In the genomic region with DNA sequence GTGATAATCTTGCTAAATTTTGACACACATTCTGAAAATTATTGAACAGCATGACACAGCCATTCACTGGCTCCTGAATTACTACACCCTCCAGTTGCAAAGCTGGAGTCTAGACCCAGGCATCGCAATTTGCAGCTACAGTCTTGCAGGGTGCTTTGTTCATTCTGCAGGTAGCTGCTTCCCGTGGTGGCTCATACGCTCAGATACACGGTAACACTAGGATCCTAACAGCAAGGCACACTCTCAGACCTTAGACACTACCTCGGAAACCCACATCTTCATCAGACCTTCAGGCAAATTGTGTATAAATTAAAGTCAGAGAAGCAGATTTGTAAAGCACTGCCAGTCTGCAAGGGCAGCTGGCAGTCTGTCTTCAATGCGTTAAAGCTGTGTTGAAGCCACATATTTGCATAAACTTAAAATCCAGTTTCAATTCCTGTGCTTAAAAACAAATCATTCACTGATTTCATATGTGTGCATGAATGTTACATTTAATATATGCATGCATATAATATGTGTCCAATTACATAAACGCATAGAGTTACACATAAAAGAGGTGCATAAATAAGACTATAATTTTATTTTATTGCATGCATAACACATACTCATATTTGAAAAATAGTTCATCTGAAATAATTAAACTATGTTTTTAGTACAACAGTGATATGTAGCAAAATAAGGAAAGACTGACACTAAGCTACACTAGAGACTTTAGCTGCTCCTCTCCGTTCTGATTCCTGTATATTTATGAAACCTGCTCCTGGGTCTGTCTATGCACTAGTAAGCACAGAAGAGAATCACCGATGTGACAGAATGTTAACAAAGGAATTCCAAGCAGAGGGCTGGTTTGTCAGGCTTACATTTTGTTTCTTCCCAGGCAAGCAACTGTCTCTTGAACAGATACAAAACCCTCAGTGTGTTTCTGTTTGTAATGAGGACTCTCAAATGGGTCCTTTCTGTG, we compare ENCODE assay signal across 19 mouse cellular contexts.
DNase-seq lines count a peak whose midpoint lies in the region; ATAC-seq and TF ChIP-seq lines count a peak whose summit lies in the region.
"Had no signal": no experiment of that assay in that cellular context is flagged by ENCODE, and none has a peak within 500 bp of the region (broad histone marks: within the 10 kb centered on the region; RNA-seq: fewer than 3 reads in every experiment).

No protein-coding gene starts in this region.

- peak; percentile 51; the same call in 1 of the 2 replicates for ATAC-seq in hindbrain, embryonic 15.5 days (ENCODE audit: low FRiP score, low read depth)
- ATAC-seq in hindbrain, embryonic 12.5 days (ENCODE audit: low FRiP score) = no peak
- ATAC-seq in forebrain, embryonic 13.5 days = peak; percentile 80
- ATAC-seq in hindbrain, postnatal 0 days = no peak
- peak; percentile 56 for ATAC-seq in neural tube, embryonic 14.5 days (ENCODE audit: low read depth)
- ATAC-seq: intestine, embryonic 16.5 days; liver, embryonic 12.5 days had no signal

- no peak for TF ChIP-seq POLR2A in cerebellum, adult 2 months (IDR thresholded peaks at IDR 0.05; ENCODE audit: borderline replicate concordance, insufficient read depth, low read length)

- DNase-seq in hindbrain, postnatal 0 days (ENCODE audit: low spot score) = peak; percentile 9
- no peak for DNase-seq in cerebellum, adult 2 months
- DNase-seq in layer of hippocampus, adult 9-10 months (ENCODE audit: low spot score) = no peak
- DNase-seq: cerebellum, adult 8-10 months; gastrocnemius, postnatal 14 days; heart, postnatal 4 days; lung, embryonic 14.5 days; thymus, adult 2 months had no signal

- H3K9me3 ChIP-seq in hindbrain, embryonic 15.5 days = no peaks in the 10 kb centered on the region
- no peaks in the 10 kb centered on the region for H3K9me3 ChIP-seq in hindbrain, embryonic 12.5 days (replicated peaks)
- H3K9me3 ChIP-seq in forebrain, embryonic 13.5 days (replicated peaks) = no peaks in the 10 kb centered on the region
- no peaks in the 10 kb centered on the region for H3K9me3 ChIP-seq in hindbrain, postnatal 0 days (ENCODE audit: low read length)
- H3K9me3 ChIP-seq in neural tube, embryonic 14.5 days (ENCODE audit: control insufficient read depth, low read length) = no peaks in the 10 kb centered on the region
- H3K9me3 ChIP-seq: heart, embryonic 15.5 days; limb, embryonic 12.5 days; liver, embryonic 12.5 days; neural tube, embryonic 12.5 days; stomach, embryonic 15.5 days had no signal

- H3K9ac ChIP-seq in hindbrain, embryonic 15.5 days = no peak overlapping the region
- no peak overlapping the region for H3K9ac ChIP-seq in hindbrain, embryonic 12.5 days
- no peak overlapping the region for H3K9ac ChIP-seq in forebrain, embryonic 13.5 days
- no peak overlapping the region for H3K9ac ChIP-seq in hindbrain, postnatal 0 days (replicated peaks; ENCODE audit: low read length)
- no peak overlapping the region for H3K9ac ChIP-seq in neural tube, embryonic 14.5 days (replicated peaks; ENCODE audit: low read depth, low read length)
- H3K9ac ChIP-seq: heart, embryonic 15.5 days; limb, embryonic 12.5 days; liver, embryonic 12.5 days; lung, embryonic 14.5 days; neural tube, embryonic 12.5 days; stomach, embryonic 15.5 days had no signal

- no peaks in the 10 kb centered on the region for H3K27me3 ChIP-seq in hindbrain, embryonic 15.5 days
- no peaks in the 10 kb centered on the region for H3K27me3 ChIP-seq in hindbrain, embryonic 12.5 days
- H3K27me3 ChIP-seq in forebrain, embryonic 13.5 days = no peaks in the 10 kb centered on the region
- H3K27me3 ChIP-seq in hindbrain, postnatal 0 days (ENCODE audit: insufficient read depth, low read length) = no peaks in the 10 kb centered on the region
- no peaks in the 10 kb centered on the region for H3K27me3 ChIP-seq in neural tube, embryonic 14.5 days (ENCODE audit: control insufficient read depth, insufficient read depth, low read length)
- H3K27me3 ChIP-seq in cerebellum, adult 2 months (ENCODE audit: control insufficient read depth, insufficient read depth, low read length) = no peaks in the 10 kb centered on the region
- H3K27me3 ChIP-seq: heart, embryonic 15.5 days; limb, embryonic 12.5 days; liver, embryonic 12.5 days; neural tube, embryonic 12.5 days; stomach, embryonic 15.5 days had no signal

- H3K4me3 ChIP-seq in hindbrain, embryonic 15.5 days = no peak overlapping the region
- no peak overlapping the region for H3K4me3 ChIP-seq in hindbrain, embryonic 12.5 days
- no peak overlapping the region for H3K4me3 ChIP-seq in forebrain, embryonic 13.5 days
- H3K4me3 ChIP-seq in hindbrain, postnatal 0 days (ENCODE audit: low read length) = no peak overlapping the region
- no peak overlapping the region for H3K4me3 ChIP-seq in neural tube, embryonic 14.5 days (ENCODE audit: low read depth, low read length)
- H3K4me3 ChIP-seq in cerebellum, adult 2 months (replicated peaks; ENCODE audit: insufficient read depth, low read depth, low read length) = no peak overlapping the region
- H3K4me3 ChIP-seq: erythroblast, embryonic 14.5 days; heart, embryonic 15.5 days; limb, embryonic 12.5 days; liver, embryonic 12.5 days; neural tube, embryonic 12.5 days; stomach, embryonic 15.5 days had no signal

- H3K36me3 ChIP-seq in hindbrain, embryonic 15.5 days = no peaks in the 10 kb centered on the region
- no peaks in the 10 kb centered on the region for H3K36me3 ChIP-seq in hindbrain, embryonic 12.5 days
- H3K36me3 ChIP-seq in forebrain, embryonic 13.5 days (ENCODE audit: poor library complexity, severe bottlenecking) = no peaks in the 10 kb centered on the region
- H3K36me3 ChIP-seq in hindbrain, postnatal 0 days (ENCODE audit: insufficient read depth, low read length) = no peaks in the 10 kb centered on the region
- no peaks in the 10 kb centered on the region for H3K36me3 ChIP-seq in neural tube, embryonic 14.5 days (ENCODE audit: control insufficient read depth, insufficient read depth, low read length)
- H3K36me3 ChIP-seq: heart, embryonic 15.5 days; limb, embryonic 12.5 days; liver, embryonic 12.5 days; neural tube, embryonic 12.5 days; stomach, embryonic 15.5 days had no signal

- H3K4me2 ChIP-seq in hindbrain, embryonic 15.5 days = no peak overlapping the region
- H3K4me2 ChIP-seq in hindbrain, embryonic 12.5 days (replicated peaks) = no peak overlapping the region
- H3K4me2 ChIP-seq in forebrain, embryonic 13.5 days = no peak overlapping the region
- H3K4me2 ChIP-seq in hindbrain, postnatal 0 days (ENCODE audit: low read depth, low read length) = no peak overlapping the region
- no peak overlapping the region for H3K4me2 ChIP-seq in neural tube, embryonic 14.5 days (ENCODE audit: low read depth, low read length)
- H3K4me2 ChIP-seq: heart, embryonic 15.5 days; limb, embryonic 12.5 days; liver, embryonic 12.5 days; lung, embryonic 14.5 days; neural tube, embryonic 12.5 days; stomach, embryonic 15.5 days had no signal

- 54% methylated on average over 9 of the region's 9 CpGs for WGBS in hindbrain, embryonic 15.5 days
- WGBS in hindbrain, embryonic 12.5 days = 64% methylated on average over 9 of the region's 9 CpGs
- WGBS in forebrain, embryonic 13.5 days = 44% methylated on average over 9 of the region's 9 CpGs
- WGBS in hindbrain, postnatal 0 days = 50% methylated on average over 9 of the region's 9 CpGs
- WGBS in neural tube, embryonic 14.5 days = 55% methylated on average over 9 of the region's 9 CpGs
- WGBS in cerebellum, adult 2 months = 43% methylated on average over 9 of the region's 9 CpGs

- no peak overlapping the region for H3K27ac ChIP-seq in hindbrain, embryonic 15.5 days (replicated peaks)
- no peak overlapping the region for H3K27ac ChIP-seq in hindbrain, embryonic 12.5 days
- H3K27ac ChIP-seq in forebrain, embryonic 13.5 days = peak overlapping the region; percentile 54
- no peak overlapping the region for H3K27ac ChIP-seq in hindbrain, postnatal 0 days
- no peak overlapping the region for H3K27ac ChIP-seq in neural tube, embryonic 14.5 days (ENCODE audit: low read depth, low read length)
- H3K27ac ChIP-seq in cerebellum, adult 2 months (ENCODE audit: insufficient read depth, low read length) = no peak overlapping the region
- H3K27ac ChIP-seq: heart, embryonic 15.5 days; limb, embryonic 12.5 days; liver, embryonic 12.5 days; neural tube, embryonic 12.5 days; stomach, embryonic 15.5 days had no signal

- H3K4me1 ChIP-seq in hindbrain, embryonic 15.5 days (replicated peaks) = peaks cover 5% of the 10 kb centered on the region; the same call in 1 of the 2 replicates
- no peaks in the 10 kb centered on the region for H3K4me1 ChIP-seq in hindbrain, embryonic 12.5 days
- H3K4me1 ChIP-seq in forebrain, embryonic 13.5 days = peaks cover 7% of the 10 kb centered on the region; the same call in 1 of the 2 replicates
- no peaks in the 10 kb centered on the region for H3K4me1 ChIP-seq in hindbrain, postnatal 0 days (ENCODE audit: insufficient read depth, low read length)
- no peaks in the 10 kb centered on the region for H3K4me1 ChIP-seq in neural tube, embryonic 14.5 days (ENCODE audit: control insufficient read depth, insufficient read depth, low read length)
- H3K4me1 ChIP-seq in cerebellum, adult 2 months (ENCODE audit: control insufficient read depth, insufficient read depth, low read length) = no peaks in the 10 kb centered on the region
- H3K4me1 ChIP-seq: heart, embryonic 15.5 days; liver, embryonic 12.5 days; neural tube, embryonic 12.5 days; stomach, embryonic 15.5 days had no signal

- no peak for TF ChIP-seq CTCF in hindbrain, postnatal 0 days (IDR thresholded peaks at IDR 0.05; ENCODE audit: low read depth)
- TF ChIP-seq CTCF in cerebellum, adult 2 months (IDR thresholded peaks at IDR 0.05; ENCODE audit: borderline replicate concordance, insufficient read depth, low read depth, low read length) = no peak

Comparison
In these comparisons a context has a peak if more than half of its experiments do, and no peak if none do; other contexts are left out.
1. ATAC-seq: peak in hindbrain, embryonic 15.5 days (single experiment), forebrain, embryonic 13.5 days (single experiment) and neural tube, embryonic 14.5 days (single experiment); none in hindbrain, embryonic 12.5 days (single experiment) and hindbrain, postnatal 0 days (single experiment).